10 mouse cellular contexts compared by ENCODE assay signal in genomic region chr7:82533188-82533587, GRCm38 (mm10).
DNase-seq lines count a peak whose midpoint lies in the region; ATAC-seq and TF ChIP-seq lines count a peak whose summit lies in the region.
"Had no signal": no experiment of that assay in that cellular context is flagged by ENCODE, and none has a peak within 500 bp of the region (broad histone marks: within the 10 kb centered on the region; RNA-seq: fewer than 3 reads in every experiment).

No protein-coding gene starts in this region.

- DNase-seq in midbrain, postnatal 0 days (ENCODE audit: low spot score), result no peak
- DNase-seq in midbrain, embryonic 10.5 days (ENCODE audit: low spot score), result no peak
- DNase-seq in NIH3T3 (ENCODE audit: low read depth), result peak; percentile 40
- peak; percentile 23 for DNase-seq in mesoderm, embryonic 11.5 days (ENCODE audit: low read depth, low spot score)
- DNase-seq in heart, postnatal 10 days, result no peak
- DNase-seq: heart, postnatal 4 days; liver, embryonic 13.5 days had no signal

- peak; percentile 48 for TF ChIP-seq CTCF in intestine, postnatal 0 days (IDR thresholded peaks at IDR 0.05; ENCODE audit: low read depth)
- peak; percentile 27; the same call in 1 of the 2 replicates for TF ChIP-seq CTCF in midbrain, postnatal 0 days (IDR thresholded peaks at IDR 0.05)

- 68% methylated on average over 4 of the region's 4 CpGs for WGBS in intestine, postnatal 0 days
- WGBS in intestine, embryonic 15.5 days, result 72% methylated on average over 4 of the region's 4 CpGs
- WGBS in midbrain, postnatal 0 days, result 75% methylated on average over 4 of the region's 4 CpGs
- 69% methylated on average over 4 of the region's 4 CpGs for WGBS in midbrain, embryonic 10.5 days

- H3K4me3 ChIP-seq in intestine, postnatal 0 days (ENCODE audit: low read depth, low read length), result no peak overlapping the region
- H3K4me3 ChIP-seq in intestine, embryonic 15.5 days (replicated peaks), result no peak overlapping the region
- no peak overlapping the region for H3K4me3 ChIP-seq in midbrain, postnatal 0 days (ENCODE audit: low read depth, low read length)
- no peak overlapping the region for H3K4me3 ChIP-seq in midbrain, embryonic 10.5 days
- H3K4me3 ChIP-seq: forebrain, embryonic 12.5 days; liver, embryonic 13.5 days had no signal

- no peak overlapping the region for H3K27ac ChIP-seq in intestine, postnatal 0 days (ENCODE audit: low read depth, low read length)
- no peak overlapping the region for H3K27ac ChIP-seq in intestine, embryonic 15.5 days
- H3K27ac ChIP-seq in midbrain, postnatal 0 days (ENCODE audit: low read depth, low read length), result no peak overlapping the region
- no peak overlapping the region for H3K27ac ChIP-seq in midbrain, embryonic 10.5 days (replicated peaks)
- H3K27ac ChIP-seq: forebrain, embryonic 12.5 days; liver, embryonic 13.5 days had no signal

- intact Hi-C loops in heart, postnatal 10 days (cut with DNase I), result no loop called here

- no peaks in the 10 kb centered on the region for H3K9me3 ChIP-seq in intestine, postnatal 0 days (ENCODE audit: control insufficient read depth)
- no peaks in the 10 kb centered on the region for H3K9me3 ChIP-seq in intestine, embryonic 15.5 days
- no peaks in the 10 kb centered on the region for H3K9me3 ChIP-seq in midbrain, postnatal 0 days (ENCODE audit: low read length)
- no peaks in the 10 kb centered on the region for H3K9me3 ChIP-seq in midbrain, embryonic 10.5 days (replicated peaks)
- H3K9me3 ChIP-seq: forebrain, embryonic 12.5 days; liver, embryonic 13.5 days had no signal

- no peak overlapping the region for H3K4me2 ChIP-seq in intestine, postnatal 0 days (replicated peaks; ENCODE audit: low read depth)
- H3K4me2 ChIP-seq in intestine, embryonic 15.5 days (replicated peaks), result no peak overlapping the region
- no peak overlapping the region for H3K4me2 ChIP-seq in midbrain, postnatal 0 days (ENCODE audit: low read depth, low read length, poor library complexity, severe bottlenecking)
- H3K4me2 ChIP-seq: forebrain, embryonic 12.5 days; liver, embryonic 13.5 days had no signal

- no peaks in the 10 kb centered on the region for H3K4me1 ChIP-seq in intestine, postnatal 0 days (replicated peaks; ENCODE audit: control insufficient read depth, insufficient read depth, low read length)
- 0 out of 2 replicates have a peak, but pooled peaks cover 3% of the 10 kb centered on the region for H3K4me1 ChIP-seq in intestine, embryonic 15.5 days (replicated peaks)
- H3K4me1 ChIP-seq in midbrain, postnatal 0 days (ENCODE audit: insufficient read depth, low read length), result no peaks in the 10 kb centered on the region
- H3K4me1 ChIP-seq in midbrain, embryonic 10.5 days, result no peaks in the 10 kb centered on the region
- H3K4me1 ChIP-seq: forebrain, embryonic 12.5 days; liver, embryonic 13.5 days had no signal

- no peak overlapping the region for H3K9ac ChIP-seq in intestine, postnatal 0 days (ENCODE audit: low read depth, low read length)
- no peak overlapping the region for H3K9ac ChIP-seq in intestine, embryonic 15.5 days
- H3K9ac ChIP-seq in midbrain, postnatal 0 days (replicated peaks; ENCODE audit: low read length, poor library complexity, severe bottlenecking), result no peak overlapping the region
- H3K9ac ChIP-seq: forebrain, embryonic 12.5 days; liver, embryonic 13.5 days had no signal

- H3K27me3 ChIP-seq in intestine, postnatal 0 days (replicated peaks; ENCODE audit: control insufficient read depth, insufficient read depth, low read length), result no peaks in the 10 kb centered on the region
- no peaks in the 10 kb centered on the region for H3K27me3 ChIP-seq in intestine, embryonic 15.5 days (replicated peaks)
- no peaks in the 10 kb centered on the region for H3K27me3 ChIP-seq in midbrain, postnatal 0 days (ENCODE audit: insufficient read depth, low read length)
- H3K27me3 ChIP-seq in midbrain, embryonic 10.5 days (ENCODE audit: low read depth, poor library complexity, severe bottlenecking), result no peaks in the 10 kb centered on the region
- H3K27me3 ChIP-seq: forebrain, embryonic 12.5 days; liver, embryonic 13.5 days had no signal

- H3K36me3 ChIP-seq in intestine, postnatal 0 days (ENCODE audit: control insufficient read depth, insufficient read depth), result no peaks in the 10 kb centered on the region
- no peaks in the 10 kb centered on the region for H3K36me3 ChIP-seq in intestine, embryonic 15.5 days
- no peaks in the 10 kb centered on the region for H3K36me3 ChIP-seq in midbrain, postnatal 0 days (ENCODE audit: insufficient read depth, low read length)
- no peaks in the 10 kb centered on the region for H3K36me3 ChIP-seq in midbrain, embryonic 10.5 days
- H3K36me3 ChIP-seq: forebrain, embryonic 12.5 days; liver, embryonic 13.5 days had no signal

- no peak for ATAC-seq in intestine, postnatal 0 days
- no peak for ATAC-seq in intestine, embryonic 15.5 days
- ATAC-seq in midbrain, postnatal 0 days (ENCODE audit: low FRiP score), result no peak

Comparison
In these comparisons a context has a peak if more than half of its experiments do, and no peak if none do; other contexts are left out.
1. DNase-seq: peak in NIH3T3 (single experiment) and mesoderm, embryonic 11.5 days (single experiment); none in midbrain, postnatal 0 days (single experiment), midbrain, embryonic 10.5 days (single experiment) and heart, postnatal 10 days (0 of 2).